Mouse (Mus musculus): ENCODE results near the gene Rabgap1l.

Rabgap1l gene

DNA sequence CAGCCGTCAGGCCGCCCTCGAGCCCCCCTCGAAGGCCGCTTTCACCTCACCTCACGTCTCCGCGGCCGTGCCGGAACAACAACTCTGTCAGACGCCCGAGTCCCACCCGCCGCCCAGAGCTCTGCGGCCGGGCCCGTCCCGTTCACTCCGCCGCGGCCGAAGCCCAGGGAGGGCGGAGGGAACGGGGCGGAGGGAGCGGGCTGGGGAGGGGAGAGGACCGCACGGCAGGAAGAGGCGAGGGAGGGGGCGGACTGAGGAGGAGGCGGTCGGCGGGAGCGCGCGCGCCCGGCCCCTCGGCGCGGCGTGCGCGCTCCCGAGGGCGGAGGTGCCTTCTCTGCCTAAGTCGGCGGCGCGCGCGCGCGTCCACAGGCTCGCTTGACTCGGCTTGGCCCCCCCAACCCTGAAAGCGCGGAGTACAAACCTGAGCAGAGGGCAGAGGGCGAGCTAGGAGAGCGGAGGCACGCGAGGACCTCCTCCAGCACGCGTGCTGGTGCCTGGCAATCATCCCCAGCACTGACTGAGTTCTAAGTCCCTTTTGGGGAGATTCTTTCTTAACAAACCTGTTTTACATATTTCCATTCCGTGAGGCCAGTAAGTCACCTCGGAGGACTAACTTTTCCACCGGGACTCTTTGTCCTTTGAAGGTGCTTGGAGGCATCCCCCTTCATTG lies at the start of gene Rabgap1l:
Gene Rabgap1l, minus strand, starts transcription at position 526 of the 670 bp plus-strand sequence.
- peak; percentile 72 for DNase-seq (ENCODE audit: low read depth, low spot score)

DNA sequence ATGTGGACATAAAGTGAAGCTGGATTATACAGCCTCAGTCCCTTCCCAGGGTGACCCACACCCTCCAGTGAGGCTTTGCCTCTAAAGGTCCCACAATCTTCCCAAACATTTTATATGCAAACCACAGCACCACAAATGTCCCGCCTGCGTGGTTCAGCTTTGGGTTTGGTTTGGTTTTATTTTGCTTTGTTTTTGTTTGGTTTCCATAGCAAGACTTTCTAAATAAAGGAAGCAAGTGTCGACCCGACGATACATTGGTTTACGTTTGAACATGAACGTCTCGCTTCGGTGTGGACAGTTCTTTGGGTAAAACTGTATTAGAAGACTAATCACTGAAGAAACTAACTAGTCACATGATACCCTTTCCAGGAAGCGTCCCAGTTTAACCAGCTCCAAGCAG lies 49.6 kb upstream of the Rabgap1l start:
- DNase-seq (ENCODE audit: low read depth, low spot score): no peak

- no peak for DNase-seq (ENCODE audit: low read depth, low spot score)
Observed at GRCm38 (mm10) chr1:160840618-160841017, 47.6 kb upstream of the Rabgap1l start.

- no peak for DNase-seq (ENCODE audit: low read depth, low spot score)
Observed at GRCm38 (mm10) chr1:160839095-160839494, 46.1 kb upstream of the Rabgap1l start.

DNA sequence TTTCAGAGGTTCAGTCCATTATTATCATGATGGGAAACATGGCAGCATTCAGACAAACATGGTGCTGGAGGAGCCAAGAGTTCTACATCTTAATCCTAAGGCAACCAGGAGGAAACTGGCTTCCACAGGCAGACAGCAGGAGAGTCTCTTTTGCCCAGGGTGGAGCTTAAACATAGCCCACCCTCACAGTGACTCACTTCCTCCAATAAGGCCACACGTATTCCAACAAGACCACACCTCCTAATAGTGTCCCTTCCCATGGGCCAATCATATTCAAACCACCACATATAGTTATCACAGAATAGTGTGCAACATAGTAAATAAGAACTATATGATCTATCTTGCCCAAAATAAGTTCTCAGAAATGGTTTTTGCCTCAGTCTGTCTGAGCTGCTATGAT lies 41.4 kb upstream of the Rabgap1l start:
- no peak for DNase-seq (ENCODE audit: low read depth, low spot score)

- no peak for DNase-seq (ENCODE audit: low read depth, low spot score)
Observed at GRCm38 (mm10) chr1:160832267-160833021, 39.4 kb upstream of the Rabgap1l start.

DNA sequence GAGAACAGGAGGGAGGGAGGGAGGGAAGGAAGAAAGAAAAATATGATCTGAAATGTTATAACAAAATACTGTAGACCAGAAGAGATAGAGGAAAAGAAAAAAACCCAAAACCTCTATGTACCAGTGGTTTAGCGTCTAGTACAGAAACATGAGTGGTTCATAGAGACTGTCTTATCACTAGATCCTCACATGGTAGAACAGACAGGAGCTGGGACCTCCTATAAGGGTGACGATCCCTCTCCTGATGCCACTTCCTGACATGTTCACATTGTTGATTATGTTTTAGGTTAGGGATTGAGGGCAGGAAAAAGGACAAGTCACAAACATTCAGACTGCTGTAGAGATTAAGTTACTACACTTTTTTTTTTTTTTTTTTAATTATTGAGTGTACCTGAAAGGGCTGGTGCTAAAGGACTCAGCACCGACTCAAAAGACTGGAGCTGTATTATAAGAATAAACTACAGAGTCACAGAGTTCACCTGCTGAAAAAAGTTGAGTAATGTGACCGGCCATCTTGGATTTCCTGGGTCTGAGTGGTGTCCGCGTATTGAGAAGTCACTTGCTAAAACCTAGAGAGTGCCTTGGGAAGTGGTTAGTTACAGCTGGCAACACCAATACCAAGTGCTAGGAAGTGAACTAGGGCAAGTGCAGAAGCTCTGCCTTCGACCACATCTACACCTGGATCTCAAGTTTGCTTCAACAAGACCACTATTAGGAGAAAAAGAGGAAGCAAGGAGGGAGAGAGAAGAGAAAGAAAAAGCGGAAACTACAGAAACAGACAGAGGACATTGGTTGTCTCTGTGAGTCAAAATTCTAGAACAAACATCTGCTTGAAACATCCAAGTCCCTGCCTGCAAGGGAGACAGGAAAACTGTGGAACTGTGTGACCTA lies 37.8 kb upstream of the Rabgap1l start:
- DNase-seq (ENCODE audit: low read depth, low spot score): no peak

DNA sequence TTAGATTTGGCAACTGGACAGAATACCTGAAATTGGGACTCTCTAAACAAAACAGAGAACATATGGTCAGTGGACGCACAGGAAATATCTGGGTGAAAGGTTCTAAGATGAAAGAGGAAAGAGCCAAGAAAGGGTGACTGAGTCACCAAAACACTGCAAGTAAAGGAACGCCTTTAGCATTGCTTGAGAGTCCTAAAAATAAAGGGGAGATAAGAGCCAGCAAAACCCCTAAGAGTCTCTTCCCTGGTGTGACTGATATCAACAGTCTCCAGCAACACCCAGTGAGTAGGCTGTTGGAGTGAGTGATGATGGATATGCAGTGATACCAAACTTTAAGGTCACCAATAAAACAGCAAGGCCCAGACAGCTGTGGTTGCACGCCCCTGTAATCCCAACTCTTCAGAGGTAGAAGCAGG lies 32.4 kb upstream of the Rabgap1l start:
- no peak for DNase-seq (ENCODE audit: low read depth, low spot score)

DNA sequence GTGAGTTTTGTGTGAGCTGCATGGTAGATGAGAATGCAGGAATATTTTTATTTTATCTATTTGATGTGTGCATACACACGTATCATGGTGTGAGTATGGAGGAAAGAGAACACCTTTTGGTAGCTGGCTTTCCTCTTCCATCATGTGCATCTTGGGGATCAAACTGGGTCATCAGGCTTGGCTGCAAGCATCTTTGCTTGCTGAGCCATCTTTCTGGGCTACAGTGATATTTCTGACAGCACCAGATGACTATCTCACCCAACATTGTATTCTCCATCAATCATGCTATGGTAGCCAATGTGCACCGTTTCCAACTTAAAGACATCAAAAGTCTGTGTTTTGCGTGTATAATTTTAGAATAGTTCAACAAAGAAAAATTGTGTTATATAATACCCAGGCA lies 30.6 kb upstream of the Rabgap1l start:
- DNase-seq (ENCODE audit: low read depth, low spot score): no peak

GRCm38 (mm10) chr1:160814198-160814597 lies 21.2 kb upstream of the Rabgap1l start:
- DNase-seq (ENCODE audit: low read depth, low spot score): no peak

GRCm38 (mm10) chr1:160812428-160812827 lies 19.4 kb upstream of the Rabgap1l start:
- DNase-seq (ENCODE audit: low read depth, low spot score): no peak

DNA sequence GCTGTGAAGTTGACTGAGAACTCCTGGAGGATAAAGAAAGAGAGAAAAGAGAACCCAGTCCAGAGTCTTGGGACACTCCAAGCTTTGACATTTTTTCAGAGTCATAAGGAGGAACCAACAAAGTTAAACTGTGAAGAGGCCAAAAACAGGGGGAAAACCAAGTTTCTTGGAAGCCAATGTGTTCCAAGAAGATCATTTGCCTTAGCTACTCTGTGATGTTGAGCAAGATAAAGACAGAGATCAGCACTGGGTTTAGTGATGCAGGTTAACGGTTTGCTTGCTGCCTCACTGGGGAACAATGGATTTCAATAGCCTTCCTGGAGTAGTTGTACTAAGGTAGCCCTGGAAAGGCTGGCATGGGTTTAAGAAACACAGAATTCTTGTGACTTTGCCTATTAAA lies 18.9 kb upstream of the Rabgap1l start:
- DNase-seq (ENCODE audit: low read depth, low spot score): no peak

DNA sequence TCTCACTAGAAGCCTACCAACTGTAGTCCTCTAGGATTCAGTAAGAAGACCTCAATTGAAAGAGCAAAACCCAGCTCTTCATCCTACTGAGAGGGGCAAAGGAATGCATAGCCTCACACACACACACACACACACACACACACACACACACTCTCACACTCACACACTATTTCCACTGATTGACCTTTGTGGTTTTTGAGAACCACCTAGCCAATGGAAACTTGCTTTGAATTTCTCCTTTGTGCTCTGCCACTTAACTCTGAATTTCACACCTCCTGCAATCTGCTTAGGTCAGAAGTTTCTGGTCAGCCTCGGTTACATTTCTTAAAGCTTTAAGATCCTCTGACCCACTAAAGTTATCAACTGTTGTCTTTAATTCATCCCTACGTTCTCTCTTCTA lies 12.3 kb upstream of the Rabgap1l start:
- no peak for DNase-seq (ENCODE audit: low read depth, low spot score)

- peak; percentile 45 for DNase-seq (ENCODE audit: low read depth, low spot score)
Observed at GRCm38 (mm10) chr1:160799972-160800371, 7.0 kb upstream of the Rabgap1l start.

DNA sequence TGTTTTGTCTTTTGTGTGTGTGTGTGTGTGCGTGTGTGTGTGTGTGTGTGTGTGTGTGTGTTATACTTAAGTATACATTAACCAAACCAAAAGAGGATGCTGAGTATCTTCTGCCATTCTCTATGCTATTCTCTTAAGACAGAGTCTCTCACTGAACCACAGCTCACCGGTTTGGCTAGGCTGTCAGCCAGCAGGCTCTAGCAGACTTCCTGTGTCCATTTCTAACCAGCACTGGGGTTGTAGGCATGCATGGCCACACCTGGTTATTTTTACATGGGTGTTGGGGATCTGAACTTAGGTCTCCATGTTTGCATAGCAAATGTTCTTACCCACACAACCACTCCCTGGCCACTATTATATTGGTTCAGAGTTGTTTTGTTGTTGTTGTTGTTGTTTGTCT lies 2.0 kb upstream of the Rabgap1l start:
- no peak for DNase-seq (ENCODE audit: low read depth, low spot score)

- DNase-seq (ENCODE audit: low read depth, low spot score): no peak
Observed at GRCm38 (mm10) chr1:160793791-160794757, 1.1 kb upstream of the Rabgap1l start.

GRCm38 (mm10) chr1:160792156-160792685 lies 790 bp downstream of the Rabgap1l start:
- DNase-seq (ENCODE audit: low read depth, low spot score): no peak

DNA sequence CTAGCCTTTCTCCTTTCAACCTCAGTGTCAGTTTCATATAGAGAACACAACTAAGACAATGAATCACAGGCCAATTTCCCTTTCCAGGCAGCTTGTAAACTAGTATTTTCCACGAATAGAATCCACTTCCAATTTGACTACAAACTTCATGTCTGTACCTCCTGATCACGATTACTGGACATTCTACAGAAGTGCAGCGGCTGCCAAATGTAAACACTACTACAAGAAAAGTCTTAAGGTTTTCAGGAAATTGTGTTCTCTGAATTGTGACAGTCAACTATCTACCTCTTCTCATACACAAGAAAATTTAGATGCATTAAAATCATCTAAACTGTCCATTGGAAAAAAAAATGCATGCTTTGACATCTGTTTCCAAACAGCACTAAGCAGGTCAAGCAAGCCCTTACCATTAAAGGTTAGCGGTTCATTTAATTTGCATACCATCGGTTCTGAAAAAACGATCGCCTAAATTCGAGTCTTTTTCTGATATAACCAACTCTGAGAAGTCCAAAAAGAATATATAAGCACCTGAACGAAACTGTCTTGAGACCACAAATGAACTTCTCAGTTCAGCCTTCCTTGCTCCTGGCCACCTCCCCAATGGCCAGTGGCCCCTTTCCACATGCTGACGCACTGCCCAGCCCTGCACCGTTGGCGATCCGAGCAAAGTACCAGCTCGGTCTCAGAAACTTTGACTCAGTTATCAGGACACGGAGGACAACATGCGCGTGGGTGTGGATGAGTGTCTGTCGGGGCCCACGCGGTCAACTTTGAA lies 1.4 kb downstream of the Rabgap1l start:
- no peak for DNase-seq (ENCODE audit: low read depth, low spot score)

GRCm38 (mm10) chr1:160790630-160791029 lies 2.4 kb downstream of the Rabgap1l start:
- no peak for DNase-seq (ENCODE audit: low read depth, low spot score)

- DNase-seq (ENCODE audit: low read depth, low spot score): no peak
Observed at GRCm38 (mm10) chr1:160789876-160790275, 3.1 kb downstream of the Rabgap1l start.

Data from telencephalon, adult 2 months (tissue).